Mouse (Mus musculus): ENCODE measurements around the gene Elmo1.

GRCm38 (mm10) chr13:20327064-20327463 is 236.7 kb downstream of the Elmo1 start:
- TF ChIP-seq POLR2A (IDR thresholded peaks at IDR 0.05; ENCODE audit: extremely low read depth, insufficient read depth, low read length) (no peak), CTCF (IDR thresholded peaks at IDR 0.05; ENCODE audit: low read depth, low read length) (no peak)

Measured in liver, adult 2 months (tissue).